Mouse (Mus musculus) liver, embryonic 16.5 days (tissue): ENCODE measurements at regions not wholly inside any gene's neighbourhood (a gene's known extent, or its start where the extent isn't known, plus 50 kb on each side); places are given as distances from the start of the nearest gene placed in this dataset.
"Not testable (repeated sequence)": the region's sequence is repeated elsewhere in the genome, so short reads cannot be mapped to it uniquely, and the experiment has no call there.

Experiments
- ATAC-seq: fragments of 200-750 bp; cut with Nextera tagmentation; 2 replicates; pipeline ENCODE4 v1.8.0; 2017; ENCODE audit warnings: low read depth, mild to moderate bottlenecking, moderate number of reproducible peaks, moderate library complexity
- H3K27ac ChIP-seq: fragments of 300-500 bp; sonication (generic); 2 replicates; pipeline ENCODE4 v1.5.1; 2014; ENCODE audit warnings: mild to moderate bottlenecking, low read length
- H3K27me3 ChIP-seq: fragments of 300-500 bp; sonication (generic); 2 replicates; pipeline ENCODE4 v1.6.1; 2014; ENCODE audit warnings: low read depth, low read length, mixed read lengths; ENCODE audit not compliant: control insufficient read depth, insufficient read depth
- H3K36me3 ChIP-seq: fragments of 300-500 bp; sonication (generic); 2 replicates; pipeline ENCODE4 v1.6.1; 2014; ENCODE audit warnings: mild to moderate bottlenecking; ENCODE audit not compliant: control insufficient read depth, insufficient read depth
- H3K4me1 ChIP-seq: fragments of 300-500 bp; sonication (generic); 2 replicates; pipeline ENCODE4 v1.6.1; 2014; ENCODE audit warnings: low read depth, low read length, mixed read lengths; ENCODE audit not compliant: control insufficient read depth
- H3K4me2 ChIP-seq: fragments of 300-500 bp; sonication (generic); 2 replicates; pipeline ENCODE4 v1.6.1; 2014; ENCODE audit warnings: low read depth, low read length, mixed read lengths
- H3K4me3 ChIP-seq: fragments of 300-500 bp; sonication (generic); 2 replicates; pipeline ENCODE4 v1.5.1; 2014; ENCODE audit warnings: low read depth, mild to moderate bottlenecking, low read length
- H3K9ac ChIP-seq: fragments of 300-500 bp; sonication (generic); 2 replicates; pipeline ENCODE4 v1.6.1; 2014; ENCODE audit warnings: low read depth, low read length
- H3K9me3 ChIP-seq: fragments of 300-500 bp; sonication (generic); replicated peaks from 2 replicates; pipeline ENCODE4 v1.6.1; 2016; ENCODE audit warnings: low read length; ENCODE audit not compliant: control insufficient read depth
- WGBS: fragments of 180-500 bp; shearing (Covaris S2); extraction: QIAGEN DNeasy Blood & Tissue Kit; methylation state at CpG from one replicate; pipeline ENCODE4 v1.1.7; 2014; ENCODE audit not compliant: insufficient replicate concordance; 5-methylcytosine and 5-hydroxymethylcytosine counted together

DNA sequence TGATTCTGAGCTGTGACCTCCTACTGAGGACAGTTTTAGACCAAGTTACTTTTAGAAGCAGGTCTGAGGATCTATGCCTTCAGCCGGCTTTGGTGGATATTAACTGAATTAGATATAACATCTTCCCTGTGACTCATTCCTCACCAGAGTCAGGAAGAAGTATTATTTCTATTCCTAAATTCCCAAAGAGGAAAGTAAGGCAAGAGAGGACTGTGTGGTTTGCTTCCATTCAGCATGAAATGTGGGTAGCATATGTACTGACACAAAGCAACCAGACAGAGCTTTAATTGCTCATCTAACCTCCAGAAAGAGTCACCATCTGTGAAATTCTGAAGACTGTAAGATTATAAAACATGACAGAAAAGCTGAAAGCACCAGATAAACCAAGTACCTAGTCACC lies 1198.3 kb downstream of the 9330182O14Rik start:
- Histone ChIP-seq H3K27ac (no peak overlapping the region), H3K4me3 (no peak overlapping the region), H3K9me3 (no peaks in the 10 kb centered on the region), H3K9ac (no peak overlapping the region), H3K4me2 (no peak overlapping the region), H3K27me3 (no peaks in the 10 kb centered on the region), H3K36me3 (no peaks in the 10 kb centered on the region), H3K4me1 (no peaks in the 10 kb centered on the region)
- 71% methylated on average over 1 of the region's 1 CpGs for WGBS
- ATAC-seq: no peak

DNA sequence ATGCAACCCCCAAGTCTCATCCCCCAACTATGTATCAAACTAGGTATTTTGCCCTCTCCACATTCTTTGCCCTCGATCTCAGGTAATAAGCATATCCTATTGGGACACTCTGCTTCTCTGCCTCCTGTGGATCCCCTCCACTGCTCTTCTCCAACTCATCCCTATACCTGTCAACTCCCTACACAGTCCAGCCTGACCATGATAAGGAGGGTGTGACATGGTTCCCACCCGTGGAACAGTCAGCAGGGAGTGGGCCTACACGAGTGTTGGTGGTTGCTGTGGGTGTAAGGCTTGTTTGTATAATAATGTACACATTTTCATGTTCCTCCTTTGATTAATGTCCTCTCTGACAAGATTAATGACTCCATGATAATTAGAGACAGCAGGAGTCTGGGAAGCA lies 1199.0 kb downstream of the 9330182O14Rik start:
- no peaks in the 10 kb centered on the region for H3K27me3 ChIP-seq

DNA sequence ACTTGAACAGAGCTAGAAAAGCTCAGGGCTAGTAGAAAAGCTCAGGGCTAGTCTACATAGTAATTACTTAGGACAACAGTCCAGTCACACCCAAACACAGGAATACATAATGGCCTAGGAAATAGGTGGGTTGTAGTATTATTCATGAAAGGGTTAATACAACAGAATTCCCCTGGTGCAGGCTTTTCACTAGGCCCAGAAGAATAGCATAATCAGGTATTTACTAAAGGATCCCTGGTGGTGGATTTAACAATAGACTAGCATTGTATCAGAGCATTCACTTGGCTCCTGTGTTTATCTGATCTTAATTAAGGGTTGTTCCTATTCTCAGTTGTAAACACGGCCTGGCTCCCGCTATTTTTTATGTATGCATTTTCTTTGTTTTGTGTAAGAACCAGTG lies 1206.5 kb downstream of the 9330182O14Rik start:
- not testable (repeated sequence) for H3K4me2 ChIP-seq, H3K27me3 ChIP-seq, H3K9me3 ChIP-seq, H3K9ac ChIP-seq, H3K4me1 ChIP-seq, H3K4me3 ChIP-seq, ATAC-seq, H3K27ac ChIP-seq, H3K36me3 ChIP-seq
- WGBS: 65% methylated on average over 2 of the region's 2 CpGs

More for the DNA sequence above, 1199.0 kb downstream of the 9330182O14Rik start:
- no peak overlapping the region for H3K9ac ChIP-seq
- ATAC-seq: peak; percentile 70
- no peak overlapping the region for H3K4me2 ChIP-seq
- H3K4me3 ChIP-seq: no peak overlapping the region
- H3K4me1 ChIP-seq: no peaks in the 10 kb centered on the region
- H3K27ac ChIP-seq: no peak overlapping the region
- 50% methylated on average over 3 of the region's 3 CpGs for whole genome bisulfite sequencing
- no peaks in the 10 kb centered on the region for H3K9me3 ChIP-seq
- H3K36me3 ChIP-seq: no peaks in the 10 kb centered on the region

DNA sequence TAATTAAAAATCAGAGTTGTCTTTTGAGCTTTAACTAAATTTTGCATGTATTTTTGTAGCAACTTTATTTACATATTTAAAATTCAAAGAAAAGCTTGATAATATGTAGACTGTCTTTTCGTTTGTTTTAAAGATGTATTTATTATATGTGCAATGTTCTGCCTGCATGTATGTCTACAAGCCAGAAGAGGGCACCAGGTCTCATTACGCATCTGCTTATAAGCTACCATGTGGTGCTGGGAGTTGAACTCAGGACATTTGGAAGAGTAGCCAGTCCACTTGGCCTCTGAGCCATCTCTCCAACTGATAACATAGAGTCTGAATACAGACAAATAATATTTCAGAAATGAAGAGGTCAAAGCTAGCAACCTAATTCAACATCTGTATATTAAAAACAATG lies 1211.4 kb downstream of the 9330182O14Rik start:
- no peak for ATAC-seq
- Histone ChIP-seq H3K4me2 (no peak overlapping the region), H3K4me1 (no peaks in the 10 kb centered on the region), H3K27ac (no peak overlapping the region), H3K27me3 (no peaks in the 10 kb centered on the region), H3K4me3 (no peak overlapping the region), H3K36me3 (no peaks in the 10 kb centered on the region), H3K9me3 (no peaks in the 10 kb centered on the region), H3K9ac (no peak overlapping the region)
- 66% methylated on average over 2 of the region's 2 CpGs for WGBS

DNA sequence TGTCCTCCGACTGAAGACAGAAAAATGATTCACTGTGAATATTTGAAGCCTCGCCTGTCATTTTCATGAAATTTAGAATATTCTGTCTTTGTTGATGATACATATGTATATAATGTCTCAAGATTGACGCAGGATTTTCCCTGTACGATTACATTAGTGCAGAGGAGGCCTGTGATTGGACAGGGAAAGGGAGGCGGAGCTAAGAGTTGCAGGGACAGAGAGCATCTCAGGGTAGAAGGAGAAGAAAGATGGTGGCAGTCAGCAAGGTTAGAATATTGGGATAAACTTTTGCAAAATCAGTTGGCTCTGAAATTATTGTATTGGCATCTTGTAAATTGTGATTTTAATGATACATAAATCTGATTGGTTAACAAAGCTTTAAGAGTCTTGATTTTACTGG lies 1213.1 kb downstream of the 9330182O14Rik start:
- Histone ChIP-seq H3K4me3 (no peak overlapping the region), H3K27me3 (no peaks in the 10 kb centered on the region), H3K4me1 (no peaks in the 10 kb centered on the region), H3K4me2 (no peak overlapping the region), H3K9me3 (no peaks in the 10 kb centered on the region), H3K9ac (no peak overlapping the region), H3K27ac (no peak overlapping the region), H3K36me3 (no peaks in the 10 kb centered on the region)
- ATAC-seq: no peak
- WGBS: 67% methylated on average over 5 of the region's 5 CpGs

DNA sequence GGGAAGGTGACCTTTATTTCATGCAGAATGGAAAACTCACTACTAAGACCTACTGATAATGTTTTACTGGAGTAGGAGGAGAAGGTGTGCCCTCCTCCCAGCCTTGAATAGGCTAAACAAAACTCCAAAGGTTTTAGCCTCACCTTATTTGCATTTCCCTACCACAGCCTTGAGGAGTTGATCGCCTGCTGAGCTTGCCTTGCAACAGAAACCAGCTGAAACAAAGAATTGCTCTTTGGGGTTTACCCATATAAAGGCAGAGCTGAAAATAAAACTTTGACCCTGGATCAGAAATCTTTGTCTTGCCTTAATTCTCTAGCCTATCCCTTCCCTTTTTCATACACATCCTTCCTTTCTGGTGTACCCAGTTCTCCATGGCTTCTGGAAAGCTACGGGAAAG lies 1218.0 kb downstream of the 9330182O14Rik start:
- Histone ChIP-seq H3K36me3 (no peaks in the 10 kb centered on the region), H3K4me2 (no peak overlapping the region), H3K9ac (no peak overlapping the region), H3K4me1 (no peaks in the 10 kb centered on the region), H3K27ac (no peak overlapping the region), H3K4me3 (no peak overlapping the region), H3K9me3 (no peaks in the 10 kb centered on the region), H3K27me3 (no peaks in the 10 kb centered on the region)
- 65% methylated on average over 2 of the region's 2 CpGs for WGBS
- no peak for ATAC-seq

DNA sequence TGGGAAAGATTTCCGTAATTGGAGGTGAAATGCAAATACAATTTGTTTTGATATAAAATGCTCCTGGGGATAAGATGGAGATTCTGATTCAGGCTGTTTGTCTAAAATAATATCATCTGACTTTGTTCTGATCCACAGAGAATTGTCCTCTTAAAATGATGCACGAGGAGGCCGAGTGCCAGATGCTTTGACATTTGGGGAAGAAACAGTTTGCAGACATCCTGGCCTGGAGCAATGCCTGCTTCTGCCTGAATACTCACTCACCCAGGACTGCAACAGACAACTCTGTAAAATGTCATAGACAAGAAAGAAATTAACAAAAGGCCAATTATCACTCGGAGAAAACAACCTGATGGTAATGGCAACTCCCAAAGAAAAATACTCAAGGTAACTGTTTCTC lies 1225.1 kb downstream of the 9330182O14Rik start:
- no peak overlapping the region for H3K4me2 ChIP-seq
- H3K9ac ChIP-seq: no peak overlapping the region
- no peak overlapping the region for H3K4me3 ChIP-seq
- no peaks in the 10 kb centered on the region for H3K36me3 ChIP-seq
- whole genome bisulfite sequencing: 54% methylated on average over 4 of the region's 4 CpGs
- H3K4me1 ChIP-seq: no peaks in the 10 kb centered on the region
- H3K27me3 ChIP-seq: no peaks in the 10 kb centered on the region
- no peak for ATAC-seq
- H3K27ac ChIP-seq: no peak overlapping the region
- no peaks in the 10 kb centered on the region for H3K9me3 ChIP-seq

DNA sequence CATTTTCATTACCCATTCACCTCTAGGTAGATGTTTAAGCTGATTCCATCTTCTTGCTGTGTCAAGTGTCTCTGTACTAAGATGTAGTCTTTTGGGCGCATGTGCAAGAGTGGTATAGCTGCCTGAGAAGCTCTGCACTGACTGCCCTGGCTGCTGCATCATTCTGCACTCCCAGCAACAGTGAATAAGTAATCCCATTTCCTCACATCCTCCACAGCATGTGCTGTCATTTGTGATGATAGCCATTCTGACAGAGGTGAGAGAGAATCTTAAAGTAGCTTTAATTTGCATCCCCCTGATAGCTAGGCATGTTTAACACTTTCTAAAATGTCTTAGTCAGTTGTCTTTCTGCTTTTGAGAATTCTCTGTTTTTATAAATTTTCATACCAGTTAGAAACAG lies 1240.5 kb downstream of the 9330182O14Rik start:
- 50% methylated on average over 1 of the region's 1 CpGs for WGBS

DNA sequence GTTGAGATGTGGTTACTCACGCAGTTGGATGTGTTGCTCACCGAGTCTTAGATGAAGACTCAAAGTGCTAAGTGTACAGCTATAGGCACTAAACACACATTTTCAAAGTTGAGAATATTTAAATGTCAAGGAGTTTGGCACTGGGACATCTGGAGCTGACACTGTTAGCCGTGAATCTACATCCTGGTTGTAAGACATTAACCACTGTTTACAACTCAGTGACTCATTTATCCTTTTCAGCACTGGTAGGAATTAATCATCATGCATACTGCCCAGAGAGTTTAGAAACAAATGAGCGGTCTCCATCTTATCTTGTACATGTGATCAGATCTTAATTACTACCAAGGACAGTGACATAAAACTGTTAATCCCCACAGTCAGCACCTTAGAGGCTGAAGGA lies 1241.7 kb downstream of the 9330182O14Rik start:
- H3K9me3 ChIP-seq: no peaks in the 10 kb centered on the region
- H3K4me2 ChIP-seq: no peak overlapping the region
- no peak for ATAC-seq
- WGBS: 53% methylated on average over 4 of the region's 4 CpGs
- H3K9ac ChIP-seq: no peak overlapping the region
- H3K4me1 ChIP-seq: no peaks in the 10 kb centered on the region
- H3K36me3 ChIP-seq: no peaks in the 10 kb centered on the region
- no peaks in the 10 kb centered on the region for H3K27me3 ChIP-seq
- H3K4me3 ChIP-seq: no peak overlapping the region
- no peak overlapping the region for H3K27ac ChIP-seq

More for the DNA sequence above, 1240.5 kb downstream of the 9330182O14Rik start:
- H3K27ac ChIP-seq: no peak overlapping the region
- no peak for ATAC-seq
- no peaks in the 10 kb centered on the region for H3K4me1 ChIP-seq
- H3K4me3 ChIP-seq: no peak overlapping the region
- H3K9me3 ChIP-seq: no peaks in the 10 kb centered on the region
- no peak overlapping the region for H3K4me2 ChIP-seq
- no peaks in the 10 kb centered on the region for H3K27me3 ChIP-seq
- H3K36me3 ChIP-seq: no peaks in the 10 kb centered on the region
- no peak overlapping the region for H3K9ac ChIP-seq

DNA sequence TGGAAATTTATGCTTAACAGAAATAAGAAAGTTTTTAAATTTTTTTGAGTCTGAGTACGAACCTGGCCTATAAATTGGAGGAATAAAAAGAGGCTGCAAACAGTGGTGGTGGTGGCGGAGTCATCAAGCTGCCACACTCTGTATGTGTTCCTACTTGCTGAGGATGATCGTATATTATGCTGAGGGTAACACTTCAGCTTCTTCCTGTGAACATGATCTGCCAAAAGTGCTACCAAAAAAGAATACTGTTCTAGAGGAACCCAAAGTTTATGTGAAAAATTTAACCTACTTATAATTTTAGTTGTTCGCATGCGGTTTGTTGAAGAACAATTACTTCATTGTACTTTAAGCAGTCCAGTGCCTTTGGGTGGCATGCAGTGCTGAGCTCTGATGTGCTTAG lies 1245.5 kb downstream of the 9330182O14Rik start:
- H3K4me2 ChIP-seq: no peak overlapping the region
- 65% methylated on average over 5 of the region's 5 CpGs for WGBS
- H3K9me3 ChIP-seq: no peaks in the 10 kb centered on the region
- ATAC-seq: no peak
- H3K36me3 ChIP-seq: no peaks in the 10 kb centered on the region
- no peaks in the 10 kb centered on the region for H3K27me3 ChIP-seq
- H3K27ac ChIP-seq: no peak overlapping the region
- H3K4me1 ChIP-seq: no peaks in the 10 kb centered on the region
- H3K9ac ChIP-seq: no peak overlapping the region
- no peak overlapping the region for H3K4me3 ChIP-seq
